Mouse (Mus musculus) hindbrain, embryonic 10.5 days (tissue): ENCODE data around the gene Rnf152. TPM values are rescaled to one million over a fixed set of nuclear protein-coding genes. Genes with fewer than 3 reads are reported as not detected.

Experiments used
- DNase-seq: peaks from one replicate; pipeline ENCODE4 v3.0.0-alpha.2; 2017; ENCODE audit warnings: low spot score
- H3K27ac ChIP-seq: fragments of 300-500 bp; sonication (generic); 2 replicates; pipeline ENCODE4 v1.5.1; 2016; ENCODE audit warnings: mild to moderate bottlenecking, moderate library complexity
- H3K27me3 ChIP-seq: fragments of 300-500 bp; sonication (generic); 2 replicates; pipeline ENCODE4 v1.6.1; 2016; ENCODE audit warnings: mild to moderate bottlenecking; ENCODE audit not compliant: poor library complexity, insufficient read depth, severe bottlenecking
- H3K36me3 ChIP-seq: fragments of 300-500 bp; sonication (generic); 2 replicates; pipeline ENCODE4 v1.6.1; 2016; ENCODE audit warnings: mild to moderate bottlenecking, moderate library complexity
- H3K4me1 ChIP-seq: fragments of 300-500 bp; sonication (generic); replicated peaks from 2 replicates; pipeline ENCODE4 v1.6.1; 2016; ENCODE audit warnings: mild to moderate bottlenecking
- H3K4me3 ChIP-seq: fragments of 300-500 bp; sonication (generic); 2 replicates; pipeline ENCODE4 v1.5.1; 2016; ENCODE audit warnings: mild to moderate bottlenecking, moderate library complexity
- H3K9me3 ChIP-seq: fragments of 300-500 bp; sonication (generic); 2 replicates; pipeline ENCODE4 v1.6.1; 2016; ENCODE audit warnings: mild to moderate bottlenecking, moderate library complexity
- WGBS: fragments of 180-500 bp; shearing (Covaris S2); methylation state at CpG from one replicate; pipeline ENCODE4 v1.1.7; 2016; 5-methylcytosine and 5-hydroxymethylcytosine counted together
- polyA plus RNA-seq: library from polyadenylated mRNA; unstranded; fragments of >200 nt; fragmentation: Nextera tagmentation; extraction: Ambion mirVana; gene quantifications from 2 replicates; pipeline ENCODE4 v1.2.1, GENCODE M21; 2016

Gene Rnf152
- 0.90 and 1.4 TPM in 2 replicates for polyA plus RNA-seq

DNA sequence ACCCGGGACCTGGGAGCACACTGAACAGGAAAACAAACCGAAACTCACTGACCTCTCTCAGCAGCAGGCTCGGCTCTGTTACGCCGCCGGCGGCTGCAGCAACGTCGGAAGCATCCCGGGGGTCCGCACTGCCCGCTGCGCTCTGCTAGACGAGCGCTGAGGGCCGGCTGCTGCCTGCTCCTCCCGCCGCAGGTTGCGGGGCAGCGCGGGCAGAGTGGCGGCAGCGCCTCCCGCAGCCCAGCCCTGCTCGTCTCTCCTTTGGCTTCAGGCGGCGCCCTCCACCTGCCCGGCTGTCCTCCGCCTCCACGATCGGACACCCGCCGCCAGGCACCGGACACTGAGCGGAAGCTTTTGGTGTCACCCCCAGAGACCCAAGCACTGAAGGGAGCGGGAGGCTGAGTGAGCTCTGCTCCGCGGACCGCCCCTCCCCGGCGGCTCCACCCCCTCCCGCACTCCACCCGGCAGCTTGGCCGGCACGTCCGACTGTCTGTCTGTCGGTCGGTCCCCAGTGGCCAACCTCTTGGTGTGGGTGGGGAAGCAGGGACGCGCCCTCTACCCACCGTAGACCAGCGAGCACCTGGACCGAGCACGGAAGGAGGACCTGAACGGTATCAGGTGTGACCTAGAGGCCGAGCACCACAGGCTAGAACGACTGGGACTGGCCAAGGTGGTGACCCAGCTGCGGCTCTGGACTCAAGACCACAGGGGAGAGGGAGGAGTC is at the start of gene Rnf152:
TSS of gene Rnf152 (minus strand) at position 420 of the 721 bp plus-strand sequence.
- peak within 1 kb of the TSS; percentile 63 for H3K4me3 ChIP-seq
- H3K27me3 ChIP-seq = peaks cover 27% of the 10 kb centered on the region
- H3K36me3 ChIP-seq = no peaks in the 10 kb centered on the region
- peak within 1 kb of the TSS; percentile 86 for H3K27ac ChIP-seq
- H3K9me3 ChIP-seq = no peaks in the 10 kb centered on the region
- peaks cover 19% of the 10 kb centered on the region for H3K4me1 ChIP-seq
- under 1% methylated on average over 58 of the region's 58 CpGs for WGBS
- DNase-seq = peak; percentile 65

DNA sequence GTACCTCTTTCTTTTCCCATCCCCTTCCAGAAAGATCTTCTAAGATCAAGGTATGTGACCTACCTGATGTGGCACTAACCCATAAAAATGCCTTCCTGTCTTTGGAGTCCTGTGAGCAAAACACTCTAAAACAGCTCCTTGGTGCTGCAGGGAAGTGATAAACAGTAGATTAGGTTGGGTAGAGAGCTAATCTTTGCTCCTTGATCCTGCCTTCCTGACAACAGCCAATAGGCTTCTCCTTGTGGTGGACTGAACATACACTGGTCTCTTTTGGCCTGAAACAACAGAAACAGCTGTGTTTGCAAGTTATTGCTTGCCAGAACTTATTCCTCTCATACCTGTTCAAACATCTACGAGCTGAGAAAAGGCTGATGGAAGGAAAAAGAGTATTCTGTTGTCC is 46.3 kb upstream of the Rnf152 start:
- Histone ChIP-seq H3K9me3 (no peaks in the 10 kb centered on the region), H3K4me3 (no peak overlapping the region), H3K27ac (no peak overlapping the region), H3K27me3 (no peaks in the 10 kb centered on the region), H3K36me3 (no peaks in the 10 kb centered on the region), H3K4me1 (no peaks in the 10 kb centered on the region)
- 82% methylated on average over 1 of the region's 1 CpGs for WGBS
- no peak for DNase-seq

DNA sequence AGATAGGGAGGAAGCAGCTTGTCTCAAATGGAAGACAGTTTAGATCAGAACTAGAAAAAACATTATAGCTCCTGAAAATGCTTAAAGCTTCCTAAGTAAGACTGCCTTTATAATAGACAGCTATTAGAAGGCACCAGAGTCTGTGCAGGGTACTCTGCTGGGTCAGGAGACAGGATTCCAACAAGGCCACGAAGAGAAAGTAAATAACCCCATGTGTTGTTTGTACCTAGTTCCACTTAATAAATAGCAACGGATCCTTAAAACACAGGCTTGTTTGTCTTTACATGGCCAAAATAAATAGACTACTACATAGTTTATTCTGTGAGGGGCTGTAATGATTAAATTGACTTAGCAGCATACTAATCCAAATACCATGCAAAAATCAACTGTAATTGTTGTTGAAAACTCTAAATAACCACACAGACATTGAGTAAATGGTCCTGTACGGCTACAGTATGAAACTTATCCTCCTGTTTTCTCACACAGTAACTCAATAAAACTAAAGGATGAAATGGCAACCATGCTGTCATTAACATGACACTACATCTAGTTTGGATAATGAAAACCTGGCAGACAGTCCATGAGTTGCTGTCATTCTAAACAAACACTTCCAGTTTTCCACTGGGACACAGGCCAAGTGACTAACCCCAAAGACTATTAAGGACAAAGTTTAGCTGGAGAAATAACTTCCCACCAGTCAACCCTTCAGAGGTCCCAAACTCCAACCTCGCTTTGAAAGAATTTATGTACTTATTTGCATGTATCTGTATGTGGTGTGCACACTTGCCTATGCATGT is 27.8 kb upstream of the Rnf152 start:
- no peaks in the 10 kb centered on the region for H3K27me3 ChIP-seq
- no peak for DNase-seq
- no peaks in the 10 kb centered on the region for H3K36me3 ChIP-seq
- H3K27ac ChIP-seq = no peak overlapping the region
- WGBS = 83% methylated on average over 4 of the region's 4 CpGs
- H3K4me1 ChIP-seq = no peaks in the 10 kb centered on the region
- H3K4me3 ChIP-seq = no peak overlapping the region
- no peaks in the 10 kb centered on the region for H3K9me3 ChIP-seq

DNA sequence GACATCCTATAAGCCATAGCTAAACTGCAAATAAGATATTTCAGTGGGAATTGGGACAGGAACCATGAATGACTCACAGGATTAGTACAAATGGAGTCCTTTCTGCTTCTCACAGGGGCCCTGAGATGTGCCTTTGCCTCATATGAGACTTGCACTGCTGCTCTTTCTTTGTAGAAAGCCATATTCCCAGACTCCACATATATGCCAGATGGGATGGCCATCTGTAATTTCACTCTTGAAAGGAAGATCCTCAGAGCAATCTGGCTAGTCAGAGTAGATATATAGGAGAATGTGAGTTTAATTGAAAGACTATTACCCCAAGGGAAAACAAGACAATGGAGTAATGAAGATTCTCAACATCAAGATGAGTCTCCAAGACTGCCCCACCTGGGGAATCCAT is 21.0 kb upstream of the Rnf152 start:
- no peak for DNase-seq
- no peaks in the 10 kb centered on the region for H3K9me3 ChIP-seq
- H3K4me3 ChIP-seq = no peak overlapping the region
- no peaks in the 10 kb centered on the region for H3K4me1 ChIP-seq
- no peaks in the 10 kb centered on the region for H3K27me3 ChIP-seq
- H3K36me3 ChIP-seq = no peaks in the 10 kb centered on the region
- H3K27ac ChIP-seq = no peak overlapping the region

DNA sequence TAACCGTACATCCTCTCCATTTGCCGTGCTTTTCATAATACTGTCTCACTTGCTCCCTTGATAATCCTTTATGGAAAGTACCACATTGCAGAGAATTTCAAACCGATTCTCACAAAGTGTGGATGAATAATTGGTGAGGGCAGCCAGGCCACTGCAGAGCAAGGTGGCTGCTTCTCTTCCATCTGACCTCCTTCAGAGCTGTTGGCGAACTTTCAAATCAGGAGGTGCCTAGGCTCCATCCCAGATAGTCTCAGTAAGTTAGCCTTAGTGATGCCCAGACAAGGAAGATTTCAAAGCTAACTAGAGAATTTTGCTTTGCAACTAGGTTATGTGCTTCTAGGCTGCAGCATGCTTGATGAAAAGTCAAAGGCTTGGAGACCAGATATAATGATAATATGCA is 18.1 kb upstream of the Rnf152 start:
- 89% methylated on average over 4 of the region's 4 CpGs for WGBS
- no peak overlapping the region for H3K4me3 ChIP-seq
- no peaks in the 10 kb centered on the region for H3K27me3 ChIP-seq
- H3K36me3 ChIP-seq = no peaks in the 10 kb centered on the region
- H3K9me3 ChIP-seq = no peaks in the 10 kb centered on the region
- no peaks in the 10 kb centered on the region for H3K4me1 ChIP-seq
- DNase-seq = no peak
- no peak overlapping the region for H3K27ac ChIP-seq

DNA sequence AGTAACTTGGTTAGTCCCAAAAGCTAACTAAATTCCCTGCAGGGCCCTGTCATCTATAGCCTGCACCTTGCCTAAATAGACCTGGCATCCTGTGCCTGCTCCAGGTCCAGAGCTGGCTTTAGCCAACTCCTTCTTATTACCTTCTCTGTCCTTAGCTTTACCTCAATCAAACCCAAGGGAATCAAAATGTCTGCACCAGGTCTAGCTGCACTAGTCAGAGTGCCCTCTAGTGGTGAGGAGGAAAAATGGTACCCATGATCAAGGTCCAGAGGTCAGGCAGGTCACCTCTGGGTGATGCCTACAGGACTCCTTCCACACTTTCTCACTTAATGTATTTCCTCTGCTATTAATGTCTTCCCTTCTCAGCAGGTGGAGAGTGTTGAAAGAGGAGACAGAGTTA is 6.2 kb upstream of the Rnf152 start:
- no peak overlapping the region for H3K27ac ChIP-seq
- no peaks in the 10 kb centered on the region for H3K36me3 ChIP-seq
- H3K4me1 ChIP-seq = no peaks in the 10 kb centered on the region
- DNase-seq = no peak
- no peaks in the 10 kb centered on the region for H3K9me3 ChIP-seq
- H3K4me3 ChIP-seq = no peak overlapping the region
- peaks cover 6% of the 10 kb centered on the region for H3K27me3 ChIP-seq

DNA sequence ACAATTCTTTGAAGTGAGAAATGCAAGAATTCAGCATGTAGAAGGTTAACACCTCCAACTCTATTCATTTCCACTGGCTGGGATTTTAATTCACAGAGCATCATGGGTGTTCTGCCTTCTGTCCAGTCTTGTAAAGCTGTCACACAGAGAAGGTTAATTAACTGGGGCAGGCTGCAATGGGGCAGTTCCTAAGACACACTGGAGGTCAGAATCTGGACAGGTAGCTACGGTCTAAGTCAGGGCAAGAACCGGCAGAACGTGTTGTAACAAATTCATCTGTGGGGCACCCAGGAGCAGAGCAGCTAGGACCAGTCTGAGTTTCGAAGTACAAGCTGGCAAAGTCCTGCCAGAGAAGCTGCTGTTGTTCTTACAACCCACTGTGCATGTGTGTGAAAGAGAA is 2.4 kb upstream of the Rnf152 start:
- Histone ChIP-seq H3K4me3 (no peak overlapping the region), H3K4me1 (peaks cover 19% of the 10 kb centered on the region), H3K27me3 (peaks cover 27% of the 10 kb centered on the region), H3K27ac (no peak overlapping the region), H3K9me3 (no peaks in the 10 kb centered on the region), H3K36me3 (no peaks in the 10 kb centered on the region)
- DNase-seq = no peak
- WGBS = 62% methylated on average over 4 of the region's 4 CpGs

DNA sequence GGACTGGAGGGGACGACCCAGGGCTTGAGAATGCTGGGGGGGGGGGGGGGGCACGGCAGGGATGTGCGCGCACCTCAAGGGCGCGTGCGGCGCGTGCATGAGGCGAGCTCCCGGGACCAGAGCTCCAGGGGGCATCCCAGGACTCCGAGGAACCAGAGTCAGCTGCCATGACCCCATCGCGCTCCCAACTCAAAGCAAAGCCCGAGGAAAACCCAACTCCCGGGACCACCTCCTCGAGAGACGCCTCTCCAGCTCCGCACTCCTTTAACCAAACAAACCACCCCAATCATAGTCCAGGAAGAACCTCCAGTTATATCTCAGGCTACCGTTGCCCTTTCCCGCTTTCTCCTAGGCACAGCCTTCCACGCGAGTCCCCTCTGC is 610 bp downstream of the Rnf152 start:
- H3K36me3 ChIP-seq = no peaks in the 10 kb centered on the region
- under 1% methylated on average over 22 of the region's 23 CpGs for WGBS
- DNase-seq = no peak
- peak overlapping the region; percentile 63 for H3K4me3 ChIP-seq
- peaks cover 27% of the 10 kb centered on the region for H3K27me3 ChIP-seq
- no peaks in the 10 kb centered on the region for H3K9me3 ChIP-seq
- peak overlapping the region; percentile 86 for H3K27ac ChIP-seq
- peaks cover 19% of the 10 kb centered on the region for H3K4me1 ChIP-seq

DNA sequence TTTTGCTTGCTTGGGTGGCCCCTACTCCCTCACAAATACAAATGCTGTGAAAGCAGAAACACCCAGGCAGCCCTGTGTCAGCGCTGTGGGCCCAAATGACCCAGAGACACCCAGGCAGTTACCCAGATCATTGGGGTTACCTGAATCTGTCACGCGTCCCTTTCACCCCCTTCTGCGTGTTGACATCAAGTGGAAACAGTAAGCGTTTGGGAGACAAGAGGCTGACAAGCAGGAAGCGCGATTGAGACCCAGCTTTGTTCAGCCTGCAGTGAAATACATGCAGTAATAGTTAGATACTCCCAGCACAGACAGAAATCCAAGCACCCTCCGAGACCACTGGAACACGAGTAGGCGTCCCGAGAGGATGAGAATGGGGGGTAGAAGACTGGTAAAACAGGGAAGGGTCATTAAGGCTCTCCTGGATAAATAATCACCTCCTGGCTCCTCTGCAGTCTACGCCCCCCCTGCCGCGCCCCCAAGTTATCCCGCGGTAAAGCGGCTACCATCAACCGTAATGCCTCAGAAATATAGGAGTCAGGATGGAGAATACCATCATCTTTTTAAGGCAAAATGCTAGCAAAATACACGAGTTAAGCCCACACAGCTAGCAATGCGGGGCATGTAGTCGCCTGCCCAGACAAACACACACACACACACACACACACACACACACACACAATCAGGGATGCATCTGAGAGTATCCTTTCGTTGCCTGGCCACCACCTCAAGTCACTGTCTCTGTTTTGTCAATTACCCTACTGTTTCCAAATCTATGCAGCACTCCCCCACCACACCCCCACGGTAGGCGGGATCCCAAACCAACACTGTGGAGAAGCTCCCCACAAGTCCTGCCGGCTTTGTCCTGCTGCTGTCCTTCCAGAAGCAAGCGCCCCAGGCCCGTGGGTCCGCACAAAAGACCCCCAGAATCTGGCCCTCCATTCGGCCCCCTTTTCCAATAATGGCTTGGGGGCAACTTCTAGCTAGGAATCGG is 1.3 kb downstream of the Rnf152 start:
- Histone ChIP-seq H3K36me3 (no peaks in the 10 kb centered on the region), H3K27ac (peak overlapping the region; percentile 86), H3K9me3 (no peaks in the 10 kb centered on the region), H3K4me3 (peak overlapping the region; percentile 63), H3K4me1 (peaks cover 19% of the 10 kb centered on the region), H3K27me3 (peaks cover 27% of the 10 kb centered on the region)
- WGBS = 6% methylated on average over 30 of the region's 30 CpGs
- DNase-seq = peak; percentile 48

DNA sequence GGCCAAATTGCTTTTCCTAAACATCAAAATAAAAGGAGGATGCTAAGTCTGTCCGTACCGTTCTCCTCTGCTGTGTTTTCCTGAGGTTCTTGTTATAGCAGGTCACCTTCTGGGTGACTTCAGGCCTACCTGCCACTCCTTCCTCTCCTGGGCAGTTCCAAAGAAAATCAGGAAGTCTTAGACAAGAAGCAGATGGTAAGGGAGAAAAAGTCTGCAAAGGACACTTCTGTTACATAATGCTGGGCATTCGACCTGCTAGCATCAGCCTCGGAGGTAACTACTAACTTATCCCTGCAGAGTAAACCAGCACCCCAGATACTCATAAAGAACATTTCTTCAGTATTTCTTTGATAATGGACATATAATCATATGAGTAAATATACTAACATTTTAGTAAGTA is 4.7 kb downstream of the Rnf152 start:
- 92% methylated on average over 4 of the region's 4 CpGs for WGBS
- no peaks in the 10 kb centered on the region for H3K9me3 ChIP-seq
- H3K4me3 ChIP-seq = no peak overlapping the region
- DNase-seq = no peak
- H3K36me3 ChIP-seq = no peaks in the 10 kb centered on the region
- H3K27me3 ChIP-seq = peaks cover 13% of the 10 kb centered on the region
- H3K4me1 ChIP-seq = peaks cover 17% of the 10 kb centered on the region
- H3K27ac ChIP-seq = no peak overlapping the region

DNA sequence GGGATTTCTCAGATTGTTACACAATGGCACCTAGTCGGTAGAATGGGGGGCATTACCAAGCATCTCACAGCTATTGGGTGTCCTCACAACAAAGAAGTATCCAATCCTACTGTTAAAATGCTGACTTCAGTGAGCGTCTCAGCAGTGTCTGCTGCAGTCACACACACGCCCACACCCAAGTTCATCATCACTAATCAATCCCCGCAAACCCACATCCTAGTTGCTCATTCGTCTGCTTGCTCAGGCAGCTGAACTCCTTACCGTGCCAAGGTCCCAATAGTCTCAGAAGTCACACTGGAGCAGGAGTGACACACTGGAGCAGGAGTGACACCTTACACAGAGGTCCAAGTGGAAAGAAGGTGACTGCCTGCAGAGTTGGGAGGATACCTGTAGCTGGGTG is 14.2 kb downstream of the Rnf152 start:
- Histone ChIP-seq H3K27me3 (no peaks in the 10 kb centered on the region), H3K9me3 (no peaks in the 10 kb centered on the region), H3K27ac (no peak overlapping the region), H3K4me3 (no peak overlapping the region), H3K4me1 (no peaks in the 10 kb centered on the region), H3K36me3 (no peaks in the 10 kb centered on the region)
- DNase-seq = no peak
- WGBS = 90% methylated on average over 6 of the region's 6 CpGs

DNA sequence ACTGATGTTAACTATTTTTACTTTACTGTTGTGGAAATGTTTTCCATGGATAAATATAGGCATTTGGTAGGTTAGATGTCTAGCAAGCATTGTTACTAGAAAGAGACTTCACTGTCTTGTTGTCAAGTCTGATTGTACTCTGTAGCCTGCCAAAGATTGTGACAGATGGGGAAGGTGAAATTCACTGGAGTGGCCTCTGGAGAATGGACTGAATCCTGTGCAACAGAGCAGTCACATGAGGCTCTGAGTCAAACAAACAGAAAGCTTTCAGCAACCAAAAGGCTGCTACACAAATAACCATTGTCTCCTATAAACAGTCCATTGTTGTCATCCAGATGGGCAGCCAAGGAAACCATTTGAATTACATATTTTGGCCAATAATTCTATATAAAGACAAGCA is 15.6 kb downstream of the Rnf152 start:
- no peaks in the 10 kb centered on the region for H3K9me3 ChIP-seq
- H3K36me3 ChIP-seq = no peaks in the 10 kb centered on the region
- no peak overlapping the region for H3K27ac ChIP-seq
- no peaks in the 10 kb centered on the region for H3K4me1 ChIP-seq
- DNase-seq = no peak
- no peak overlapping the region for H3K4me3 ChIP-seq
- no peaks in the 10 kb centered on the region for H3K27me3 ChIP-seq

DNA sequence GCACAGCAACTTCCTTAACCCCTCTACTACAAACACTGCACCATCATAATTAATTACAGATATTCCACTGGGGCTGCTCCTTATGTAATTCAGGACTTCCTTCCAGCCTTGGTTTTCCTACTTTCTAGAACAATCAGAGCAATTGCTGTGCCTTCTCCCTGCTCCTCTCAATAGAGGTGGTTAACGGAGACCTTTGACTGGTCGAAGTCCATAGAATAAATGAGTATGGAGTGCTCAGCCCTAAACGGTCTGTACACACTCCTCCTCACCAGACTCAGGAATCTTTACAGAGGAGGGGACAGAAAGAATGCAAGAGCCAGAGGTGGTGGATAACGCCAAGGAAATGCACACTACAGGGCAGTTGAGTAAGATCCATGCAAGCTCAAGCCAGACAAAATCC is 19.1 kb downstream of the Rnf152 start:
- Histone ChIP-seq H3K36me3 (no peaks in the 10 kb centered on the region), H3K9me3 (no peaks in the 10 kb centered on the region), H3K27me3 (no peaks in the 10 kb centered on the region), H3K4me3 (no peak overlapping the region), H3K4me1 (no peaks in the 10 kb centered on the region), H3K27ac (no peak overlapping the region)
- 82% methylated on average over 4 of the region's 4 CpGs for WGBS
- DNase-seq = no peak
